Mouse (Mus musculus): ENCODE measurements around the gene Tmem251. TPM values are rescaled to one million over a fixed set of nuclear protein-coding genes. Genes with fewer than 3 reads are reported as not detected.

The Tmem251 gene
- polyA plus RNA-seq, 1 experiment = 1.2 TPM

GRCm38 (mm10) chr12:102702356-102703110, 41.0 kb upstream of the Tmem251 start:
- Histone ChIP-seq H3K27me3 (replicated peaks) (peaks cover 1% of the 10 kb centered on the region), H3K4me1 (peaks cover 79% of the 10 kb centered on the region), H3K9me3 (no peaks in the 10 kb centered on the region), H3K4me3 (replicated peaks) (peak overlapping the region; percentile 94), H3K36me3 (replicated peaks; ENCODE audit: low read length) (no peaks in the 10 kb centered on the region)
- no peak for TF ChIP-seq GATA1 (IDR thresholded peaks at IDR 0.05; ENCODE audit: borderline replicate concordance, low read length)
- TF ChIP-seq FLI1 (IDR thresholded peaks at IDR 0.05; ENCODE audit: low read length) = no peak

GRCm38 (mm10) chr12:102703111-102703412, 40.5 kb upstream of the Tmem251 start:
- H3K4me1 ChIP-seq = peaks cover 77% of the 10 kb centered on the region
- peak overlapping the region; percentile 94 for H3K4me3 ChIP-seq (replicated peaks)
- H3K36me3 ChIP-seq (replicated peaks; ENCODE audit: low read length) = no peaks in the 10 kb centered on the region
- no peak for TF ChIP-seq GATA1 (IDR thresholded peaks at IDR 0.05; ENCODE audit: borderline replicate concordance, low read length)
- TF ChIP-seq FLI1 (IDR thresholded peaks at IDR 0.05; ENCODE audit: low read length) = no peak
- H3K9me3 ChIP-seq = no peaks in the 10 kb centered on the region
- peaks cover 1% of the 10 kb centered on the region for H3K27me3 ChIP-seq (replicated peaks)

DNA sequence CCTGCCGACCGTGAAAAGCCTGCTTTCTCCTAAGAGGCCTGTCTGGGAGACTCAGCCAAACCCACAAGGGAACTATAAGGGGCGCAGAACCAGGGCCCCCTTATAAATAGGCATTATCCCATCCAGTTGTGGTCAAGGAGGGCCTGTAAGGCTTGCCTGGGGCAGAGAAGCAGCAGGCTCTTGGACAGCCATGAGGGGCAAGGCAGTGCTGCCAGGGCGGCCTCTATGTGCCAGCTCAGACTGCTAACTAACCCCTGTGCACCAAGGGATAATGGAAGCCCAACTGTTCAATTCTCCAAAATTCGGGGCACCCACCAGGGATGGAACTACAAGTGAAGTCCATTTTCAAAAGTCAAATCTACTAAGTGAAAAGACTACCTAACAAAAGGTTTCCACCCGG, 40.1 kb upstream of the Tmem251 start:
- no peak for TF ChIP-seq GATA1 (IDR thresholded peaks at IDR 0.05; ENCODE audit: borderline replicate concordance, low read length)
- TF ChIP-seq FLI1 (IDR thresholded peaks at IDR 0.05; ENCODE audit: low read length) = no peak
- Histone ChIP-seq H3K4me3 (replicated peaks) (peak overlapping the region; percentile 94), H3K36me3 (replicated peaks; ENCODE audit: low read length) (no peaks in the 10 kb centered on the region), H3K27me3 (replicated peaks) (peaks cover 1% of the 10 kb centered on the region), H3K4me1 (peaks cover 77% of the 10 kb centered on the region), H3K9me3 (no peaks in the 10 kb centered on the region)

DNA sequence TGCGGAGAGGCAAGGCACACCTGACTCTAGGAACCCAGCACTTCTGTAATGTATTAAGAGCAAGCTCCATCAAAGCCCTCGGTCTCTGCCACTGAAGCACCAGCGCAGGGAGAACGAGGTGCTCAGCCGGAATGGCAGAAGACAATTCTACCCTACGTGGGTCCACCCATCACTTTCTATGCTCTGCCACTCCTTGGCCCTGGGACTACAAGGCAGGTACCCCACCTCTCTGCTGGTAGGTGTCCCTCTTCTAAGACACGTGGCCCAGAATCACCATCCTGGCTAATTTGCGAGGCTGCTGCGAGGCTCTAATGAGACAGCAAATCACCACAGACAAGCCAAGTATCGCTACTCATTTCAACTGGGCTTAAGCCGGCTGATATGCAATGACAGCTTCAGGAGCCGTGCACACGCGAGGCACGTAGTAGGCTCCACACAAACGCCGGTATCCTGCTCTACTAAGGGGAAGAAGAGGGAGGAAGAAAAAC, 39.6 kb upstream of the Tmem251 start:
- Histone ChIP-seq H3K4me3 (replicated peaks) (peak overlapping the region; percentile 94), H3K27me3 (replicated peaks) (peaks cover 1% of the 10 kb centered on the region), H3K4me1 (peaks cover 72% of the 10 kb centered on the region), H3K36me3 (replicated peaks; ENCODE audit: low read length) (no peaks in the 10 kb centered on the region), H3K9me3 (no peaks in the 10 kb centered on the region)
- TF ChIP-seq FLI1 (IDR thresholded peaks at IDR 0.05; ENCODE audit: low read length) (no peak), GATA1 (IDR thresholded peaks at IDR 0.05; ENCODE audit: borderline replicate concordance, low read length) (no peak)

DNA sequence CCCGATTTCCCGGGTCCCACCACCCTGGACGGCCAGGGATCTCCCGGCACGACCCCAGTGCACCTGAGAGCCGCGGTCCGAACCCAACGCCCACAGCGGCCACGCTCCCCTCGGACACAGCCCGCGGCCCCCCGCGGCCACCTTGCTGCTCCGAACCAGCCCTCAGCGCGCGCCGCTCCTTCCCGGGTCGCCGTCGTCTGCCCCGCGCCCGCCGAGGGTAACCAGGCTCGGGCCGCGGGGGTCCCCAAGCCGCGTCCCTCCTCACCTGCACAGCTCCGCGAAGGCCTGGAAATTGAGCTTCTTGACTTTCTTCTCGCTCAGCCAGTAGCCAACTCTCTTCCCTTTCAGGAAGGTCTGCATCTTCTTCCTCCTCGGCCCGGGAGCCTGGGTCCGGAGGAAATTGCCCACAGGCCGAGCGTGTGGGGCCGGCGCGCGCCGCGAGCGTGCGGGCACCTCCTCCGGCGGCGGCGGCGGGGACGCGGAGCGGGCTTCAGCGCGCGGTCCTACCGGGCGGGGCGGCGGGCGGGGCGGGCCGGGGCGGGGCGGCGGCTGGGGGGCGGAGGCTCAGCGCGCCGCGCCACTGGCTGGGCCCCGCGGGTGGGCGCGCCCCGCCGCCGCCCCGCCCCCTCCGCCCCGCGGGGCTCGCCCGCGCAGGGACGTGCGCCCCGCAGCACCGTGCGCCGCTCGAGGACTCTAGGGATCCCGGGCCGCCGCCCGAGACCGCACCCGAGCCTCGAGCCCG, 38.9 kb upstream of the Tmem251 start, which contains the start of gene Itpk1:
TSS of gene Itpk1 (minus strand) at position 474 of the 742 bp plus-strand sequence.
- Histone ChIP-seq H3K36me3 (replicated peaks; ENCODE audit: low read length) (no peaks in the 10 kb centered on the region), H3K27me3 (replicated peaks) (peaks cover 1% of the 10 kb centered on the region), H3K9me3 (no peaks in the 10 kb centered on the region), H3K4me1 (peaks cover 65% of the 10 kb centered on the region), H3K4me3 (replicated peaks) (peak within 1 kb of the TSS; percentile 94)
- TF ChIP-seq FLI1 (IDR thresholded peaks at IDR 0.05; ENCODE audit: low read length) (no peak), GATA1 (IDR thresholded peaks at IDR 0.05; ENCODE audit: borderline replicate concordance, low read length) (no peak)

DNA sequence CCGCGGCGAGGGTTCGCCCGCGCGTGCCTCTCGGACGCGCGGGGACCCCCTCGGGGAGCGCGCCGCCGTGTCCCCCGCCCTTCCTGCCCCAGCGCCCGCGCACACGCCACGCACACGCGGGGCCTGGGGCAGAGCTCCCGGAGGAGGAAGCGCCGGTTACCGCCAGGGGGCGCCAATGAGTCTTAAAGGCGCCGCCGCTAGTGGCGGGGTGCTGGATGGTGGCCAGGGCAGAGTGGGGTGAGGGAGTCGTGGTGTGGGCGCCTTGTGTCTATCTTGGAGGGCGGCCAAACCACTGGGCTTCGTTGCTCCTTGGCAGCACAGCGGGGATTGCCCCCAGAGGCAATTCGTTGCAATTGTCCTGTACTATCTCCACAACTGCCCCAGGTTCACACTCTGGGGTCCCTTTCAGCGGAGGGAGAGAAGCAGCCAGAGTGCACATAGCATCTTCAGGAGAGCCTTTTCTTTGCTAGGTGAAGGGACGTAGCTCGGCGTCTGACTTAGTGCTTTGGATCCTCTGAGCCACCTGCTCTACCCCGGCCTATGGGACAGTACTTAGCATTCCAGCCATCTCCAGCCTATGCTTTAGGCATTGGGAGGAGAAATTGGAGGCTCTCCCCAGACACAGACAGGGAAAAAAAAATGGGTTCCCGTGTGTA, 38.2 kb upstream of the Tmem251 start:
- peaks cover 1% of the 10 kb centered on the region for H3K27me3 ChIP-seq (replicated peaks)

GRCm38 (mm10) chr12:102705906-102706640, 37.5 kb upstream of the Tmem251 start:
- H3K27me3 ChIP-seq (replicated peaks) = peaks cover 1% of the 10 kb centered on the region
- no peaks in the 10 kb centered on the region for H3K9me3 ChIP-seq
- peaks cover 59% of the 10 kb centered on the region for H3K4me1 ChIP-seq
- TF ChIP-seq GATA1 (IDR thresholded peaks at IDR 0.05; ENCODE audit: borderline replicate concordance, low read length) = no peak
- no peak for TF ChIP-seq FLI1 (IDR thresholded peaks at IDR 0.05; ENCODE audit: low read length)
- H3K36me3 ChIP-seq (replicated peaks; ENCODE audit: low read length) = no peaks in the 10 kb centered on the region
- H3K4me3 ChIP-seq (replicated peaks) = no peak overlapping the region

More for the DNA sequence above, 38.2 kb upstream of the Tmem251 start:
- Histone ChIP-seq H3K4me1 (peaks cover 59% of the 10 kb centered on the region), H3K4me3 (replicated peaks) (peak overlapping the region; percentile 94), H3K9me3 (no peaks in the 10 kb centered on the region), H3K36me3 (replicated peaks; ENCODE audit: low read length) (no peaks in the 10 kb centered on the region)
- TF ChIP-seq GATA1 (IDR thresholded peaks at IDR 0.05; ENCODE audit: borderline replicate concordance, low read length) (no peak), FLI1 (IDR thresholded peaks at IDR 0.05; ENCODE audit: low read length) (no peak)

DNA sequence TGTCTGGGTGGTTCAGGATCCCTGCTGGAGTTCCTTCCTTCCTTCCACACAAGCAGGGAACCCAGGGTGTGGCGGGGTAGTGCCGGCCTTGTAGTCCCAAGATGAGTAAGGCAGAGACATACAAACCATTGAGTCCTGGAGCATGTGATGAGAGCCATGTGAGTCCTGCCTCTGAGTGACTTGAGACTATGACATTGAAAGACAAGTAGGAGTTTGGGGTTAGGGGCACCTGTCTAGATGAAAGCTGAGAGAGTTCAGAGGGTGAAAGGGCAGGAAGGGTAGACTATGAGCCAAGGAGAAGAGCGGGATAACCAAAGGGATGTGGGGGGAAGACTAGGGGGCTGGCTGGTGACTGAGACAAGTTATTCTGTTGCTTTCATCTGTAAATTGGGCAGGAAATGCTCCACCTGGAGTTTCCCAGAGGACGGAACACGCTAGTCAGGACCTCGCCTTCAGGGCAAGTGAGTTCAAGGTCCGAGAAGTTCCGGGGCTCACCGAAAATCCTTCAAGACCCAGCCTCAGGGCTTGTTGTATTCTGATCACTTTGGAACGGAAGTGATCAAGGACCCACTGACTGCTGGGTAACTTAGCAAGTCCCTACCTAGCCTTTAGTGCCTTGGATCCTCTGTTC, 36.6 kb upstream of the Tmem251 start:
- Histone ChIP-seq H3K4me3 (replicated peaks) (no peak overlapping the region), H3K9me3 (no peaks in the 10 kb centered on the region), H3K27me3 (replicated peaks) (peaks cover 1% of the 10 kb centered on the region), H3K36me3 (replicated peaks; ENCODE audit: low read length) (no peaks in the 10 kb centered on the region), H3K4me1 (peaks cover 50% of the 10 kb centered on the region)
- TF ChIP-seq FLI1 (IDR thresholded peaks at IDR 0.05; ENCODE audit: low read length) = no peak
- no peak for TF ChIP-seq GATA1 (IDR thresholded peaks at IDR 0.05; ENCODE audit: borderline replicate concordance, low read length)

DNA sequence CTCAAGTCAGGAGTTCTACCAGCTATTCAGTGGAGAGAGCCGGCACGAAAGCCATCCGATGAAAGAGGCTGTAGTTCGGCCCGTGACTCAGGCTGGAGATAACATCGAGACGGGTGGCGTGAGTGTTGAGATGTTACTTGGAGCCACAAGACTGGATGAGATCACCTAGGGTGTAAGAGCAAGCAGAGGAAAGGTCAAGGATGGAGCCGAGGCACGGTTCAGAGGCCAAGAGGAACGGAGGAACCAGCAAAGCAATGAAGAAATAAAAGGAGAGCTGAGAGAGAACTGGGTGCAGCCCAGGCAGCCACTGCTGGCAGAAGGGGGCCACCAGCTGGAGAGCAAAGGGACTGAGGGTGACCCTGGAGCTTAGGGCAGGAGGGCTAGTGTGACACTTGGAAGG, 35.3 kb upstream of the Tmem251 start:
- TF ChIP-seq GATA1 (IDR thresholded peaks at IDR 0.05; ENCODE audit: borderline replicate concordance, low read length) (no peak), FLI1 (IDR thresholded peaks at IDR 0.05; ENCODE audit: low read length) (no peak)
- no peaks in the 10 kb centered on the region for H3K9me3 ChIP-seq
- H3K4me3 ChIP-seq (replicated peaks) = no peak overlapping the region
- no peaks in the 10 kb centered on the region for H3K36me3 ChIP-seq (replicated peaks; ENCODE audit: low read length)
- H3K27me3 ChIP-seq (replicated peaks) = peaks cover 1% of the 10 kb centered on the region
- H3K4me1 ChIP-seq = peaks cover 40% of the 10 kb centered on the region

Measured in megakaryocyte, embryonic 14.5 days (primary cell).